Mouse (Mus musculus): Measurements from ENCODE around the gene Olfr96. TPM values are rescaled to one million over a fixed set of nuclear protein-coding genes. Genes with fewer than 3 reads are reported as not detected.

The Olfr96 gene
- total RNA-seq, 2 experiments from 2014 or later, result not detected

- DNase-seq, result peak; percentile 56 to 69
Observed at GRCm38 (mm10) chr17:37270702-37271092, 50.8 kb downstream of the Olfr96 start.

DNA sequence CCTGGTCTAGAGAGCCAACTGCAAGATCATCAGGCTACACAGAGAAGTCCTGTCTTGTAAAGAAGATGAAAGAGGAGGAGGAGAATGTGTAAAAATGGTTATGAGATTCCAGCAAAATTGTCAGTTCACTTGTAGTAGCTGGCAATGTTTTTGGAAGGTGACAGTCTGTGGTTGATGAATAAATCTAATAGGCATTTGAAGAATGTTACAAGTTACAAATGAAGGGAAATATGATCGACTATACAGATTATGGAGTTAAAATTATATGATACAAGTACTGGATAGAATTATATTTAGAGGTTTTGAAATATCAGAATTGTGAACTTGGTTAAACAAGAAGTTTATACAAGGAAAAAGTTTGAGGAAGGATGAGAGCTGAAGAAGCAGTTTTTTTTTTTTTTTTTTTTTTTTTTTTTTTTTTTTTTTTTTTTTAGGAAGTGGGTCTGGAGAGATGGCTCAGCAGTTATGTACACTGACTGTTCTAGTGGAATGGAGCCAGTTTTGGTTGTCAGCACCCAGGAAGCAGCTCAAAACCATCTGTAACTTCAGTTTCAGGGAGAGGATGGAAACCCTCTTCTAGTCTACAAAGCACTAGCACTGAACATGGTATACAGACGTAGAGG lies 55.8 kb downstream of the Olfr96 start:
- DNase-seq, result no peak

Other genes starting within 250 kb of the Olfr96 start
- not detected for gene 2410137M14Rik, start 238.9 kb upstream of the Olfr96 start, total RNA-seq (2021)
- not detected for gene H2-M5, start 230.6 kb upstream of the Olfr96 start, total RNA-seq (2021)
- 1 to 10 TPM; 1.5 to 3.3 TPM for gene Zfp57, start 219.0 kb upstream of the Olfr96 start, total RNA-seq (2021)
- gene Mog, start 196.7 kb upstream of the Olfr96 start, total RNA-seq (2021), result not detected
- gene Gabbr1, start 174.2 kb upstream of the Olfr96 start, total RNA-seq (2021), result 10 to 100 TPM; 23.7 to 26.4 TPM
- not detected for gene Olfr90, start 131.6 kb upstream of the Olfr96 start, total RNA-seq (2021)
- gene Olfr91, start 121.9 kb upstream of the Olfr96 start, total RNA-seq (2021), result not detected
- gene Olfr92, start 100.1 kb upstream of the Olfr96 start, total RNA-seq (2021), result not detected
- gene Olfr93, start 58.7 kb upstream of the Olfr96 start, total RNA-seq (2021), result not detected
- under 1 TPM in 1 of 2 experiments, not detected in 1; 0.56 TPM for gene Ubd, start 26.3 kb upstream of the Olfr96 start, total RNA-seq (2021)
- gene Olfr94, start 19.2 kb upstream of the Olfr96 start, total RNA-seq (2021), result not detected
- not detected for gene Olfr95, start 7.0 kb upstream of the Olfr96 start, total RNA-seq (2021)
- not detected for gene Olfr97, start 17.2 kb downstream of the Olfr96 start, total RNA-seq (2021)
- gene Olfr98, start 43.6 kb downstream of the Olfr96 start, total RNA-seq (2021), result not detected
- gene H2-M3, start 50.1 kb downstream of the Olfr96 start, total RNA-seq (2021), result 1 to 10 TPM; 3.8 to 5.3 TPM
- not detected for gene Olfr99, start 63.3 kb downstream of the Olfr96 start, total RNA-seq (2021)
- not detected for gene Olfr101, start 84.2 kb downstream of the Olfr96 start, total RNA-seq (2021)
- not detected for gene Olfr102, start 96.9 kb downstream of the Olfr96 start, total RNA-seq (2021)
- gene Olfr103, start 119.6 kb downstream of the Olfr96 start, total RNA-seq (2021), result not detected
- gene Olfr104-ps, start 139.4 kb downstream of the Olfr96 start, total RNA-seq (2021), result not detected
- gene Olfr105-ps, start 158.9 kb downstream of the Olfr96 start, total RNA-seq (2021), result not detected
- not detected for gene Olfr106-ps, start 170.2 kb downstream of the Olfr96 start, total RNA-seq (2021)
- gene Olfr107, start 179.1 kb downstream of the Olfr96 start, total RNA-seq (2021), result not detected
- gene Olfr108, start 225.3 kb downstream of the Olfr96 start, total RNA-seq (2021), result not detected
- gene Olfr109, start 238.8 kb downstream of the Olfr96 start, total RNA-seq (2021), result not detected

Measured in adrenal gland, postnatal 36 days (tissue).